Mouse (Mus musculus) hindbrain, embryonic 16.5 days (tissue): ENCODE data around the gene Fzd5. TPM values are rescaled to one million over a fixed set of nuclear protein-coding genes. Genes with fewer than 3 reads are reported as not detected.

Experiments used
- ATAC-seq: fragments of 200-750 bp; cut with Nextera tagmentation; 2 replicates; pipeline ENCODE4 v1.8.0; 2017; ENCODE audit warnings: moderate TSS enrichment, moderate library complexity
- H3K27ac ChIP-seq: fragments of 300-500 bp; sonication (generic); 2 replicates; pipeline ENCODE4 v1.5.1; 2014; ENCODE audit warnings: low read depth, mild to moderate bottlenecking, control low read depth, low read length, moderate library complexity
- H3K27me3 ChIP-seq: fragments of 300-500 bp; sonication (generic); replicated peaks from 2 replicates; pipeline ENCODE4 v1.6.1; 2014; ENCODE audit warnings: low read length; ENCODE audit not compliant: control insufficient read depth, insufficient read depth
- H3K36me3 ChIP-seq: fragments of 300-500 bp; sonication (generic); 2 replicates; pipeline ENCODE4 v1.6.1; 2014; ENCODE audit warnings: mild to moderate bottlenecking, low read length, moderate library complexity, mixed read lengths; ENCODE audit not compliant: control insufficient read depth, insufficient read depth
- H3K4me1 ChIP-seq: fragments of 300-500 bp; sonication (generic); 2 replicates; pipeline ENCODE4 v1.6.1; 2014; ENCODE audit warnings: low read depth, low read length; ENCODE audit not compliant: control insufficient read depth, insufficient read depth
- H3K4me2 ChIP-seq: fragments of 300-500 bp; sonication (generic); 2 replicates; pipeline ENCODE4 v1.6.1; 2014; ENCODE audit warnings: mild to moderate bottlenecking, low read length, control low read depth, moderate library complexity
- H3K4me3 ChIP-seq: fragments of 300-500 bp; sonication (generic); 2 replicates; pipeline ENCODE4 v1.5.1; 2014; ENCODE audit warnings: mild to moderate bottlenecking, low read length, control low read depth, moderate library complexity
- H3K9ac ChIP-seq: fragments of 300-500 bp; sonication (generic); 2 replicates; pipeline ENCODE4 v1.6.1; 2014; ENCODE audit warnings: low read depth, mild to moderate bottlenecking, control low read depth, low read length, moderate library complexity
- H3K9me3 ChIP-seq: fragments of 300-500 bp; sonication (generic); 2 replicates; pipeline ENCODE4 v1.6.1; 2014; ENCODE audit warnings: mild to moderate bottlenecking, low read length, moderate library complexity; ENCODE audit not compliant: control insufficient read depth
- WGBS: fragments of 180-500 bp; shearing (Covaris S2); extraction: QIAGEN DNeasy Blood & Tissue Kit; methylation state at CpG from one replicate; pipeline ENCODE4 v1.1.7; 2014; 5-methylcytosine and 5-hydroxymethylcytosine counted together
- polyA plus RNA-seq: library from polyadenylated mRNA; unstranded; fragments of >200 nt; fragmentation: Nextera tagmentation; extraction: Ambion mirVana; gene quantifications from 2 replicates; pipeline ENCODE4 v1.2.1, GENCODE M21; 2015

Fzd5 gene
- polyA plus RNA-seq, 1 experiment from 2014 or later = 0.21 TPM

GRCm38 (mm10) chr1:64755971-64756639 lies 18.6 kb upstream of the Fzd5 start:
- no peak overlapping the region for H3K4me2 ChIP-seq
- no peak overlapping the region for H3K4me3 ChIP-seq
- H3K9ac ChIP-seq = no peak overlapping the region
- H3K27me3 ChIP-seq = no peaks in the 10 kb centered on the region
- no peak for ATAC-seq
- WGBS = 70% methylated on average over 7 of the region's 7 CpGs
- no peaks in the 10 kb centered on the region for H3K4me1 ChIP-seq
- H3K9me3 ChIP-seq = no peaks in the 10 kb centered on the region
- no peak overlapping the region for H3K27ac ChIP-seq
- H3K36me3 ChIP-seq = no peaks in the 10 kb centered on the region

- Histone ChIP-seq H3K9me3 (no peaks in the 10 kb centered on the region), H3K27ac (no peak overlapping the region), H3K9ac (no peak overlapping the region), H3K36me3 (no peaks in the 10 kb centered on the region), H3K27me3 (no peaks in the 10 kb centered on the region), H3K4me2 (no peak overlapping the region), H3K4me3 (no peak overlapping the region), H3K4me1 (no peaks in the 10 kb centered on the region)
- no peak for ATAC-seq
- 91% methylated on average over 5 of the region's 5 CpGs for WGBS
These were observed 17.1 kb upstream of the Fzd5 start for GRCm38 (mm10) chr1:64754658-64755057.

DNA sequence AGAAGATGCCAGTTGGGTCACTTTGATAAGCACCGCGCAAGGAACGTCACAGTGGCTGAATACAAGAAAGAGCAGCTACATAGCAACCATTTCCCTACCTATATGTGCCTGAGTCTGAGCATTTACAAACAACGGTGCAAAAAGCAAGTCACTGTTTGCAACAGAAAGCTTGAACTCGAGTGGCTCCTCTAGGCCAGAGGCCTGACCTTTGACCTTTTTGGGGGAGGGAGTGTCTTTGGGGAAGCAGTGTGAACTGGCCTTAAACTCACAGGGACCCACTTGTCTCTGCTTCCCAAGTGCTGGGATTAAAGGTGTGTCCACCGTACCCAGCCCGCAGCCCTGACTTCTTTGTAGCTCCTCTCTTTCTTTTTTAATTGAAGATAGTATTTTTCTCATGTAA lies 16.1 kb upstream of the Fzd5 start:
- Histone ChIP-seq H3K27me3 (no peaks in the 10 kb centered on the region), H3K9me3 (no peaks in the 10 kb centered on the region), H3K9ac (no peak overlapping the region), H3K4me2 (no peak overlapping the region), H3K4me1 (no peaks in the 10 kb centered on the region), H3K27ac (no peak overlapping the region), H3K4me3 (no peak overlapping the region), H3K36me3 (no peaks in the 10 kb centered on the region)
- 81% methylated on average over 7 of the region's 7 CpGs for WGBS
- no peak for ATAC-seq

DNA sequence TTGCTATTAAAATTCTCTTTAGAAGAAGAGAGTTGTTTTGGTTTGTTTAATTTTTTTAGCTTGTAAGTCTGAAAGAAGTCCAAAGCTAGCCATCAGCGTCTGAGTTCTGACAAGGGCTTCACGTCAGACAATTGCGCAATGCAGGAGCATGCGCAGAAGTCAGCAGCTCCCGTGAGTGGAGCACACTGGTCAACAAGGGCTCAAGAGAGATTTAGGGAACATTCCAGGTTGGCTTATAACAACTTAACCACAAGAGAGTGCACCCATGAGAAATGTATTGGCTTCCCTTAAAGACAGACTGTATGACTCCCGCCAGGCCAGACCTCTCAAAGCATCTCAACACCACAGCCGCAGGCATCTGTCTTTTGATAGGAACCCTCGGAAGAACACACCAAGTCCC lies 15.6 kb upstream of the Fzd5 start:
- Histone ChIP-seq H3K36me3 (no peaks in the 10 kb centered on the region), H3K4me3 (no peak overlapping the region), H3K4me2 (no peak overlapping the region), H3K4me1 (no peaks in the 10 kb centered on the region), H3K27ac (no peak overlapping the region), H3K9me3 (no peaks in the 10 kb centered on the region), H3K9ac (no peak overlapping the region), H3K27me3 (no peaks in the 10 kb centered on the region)
- WGBS = 87% methylated on average over 8 of the region's 8 CpGs
- no peak for ATAC-seq

DNA sequence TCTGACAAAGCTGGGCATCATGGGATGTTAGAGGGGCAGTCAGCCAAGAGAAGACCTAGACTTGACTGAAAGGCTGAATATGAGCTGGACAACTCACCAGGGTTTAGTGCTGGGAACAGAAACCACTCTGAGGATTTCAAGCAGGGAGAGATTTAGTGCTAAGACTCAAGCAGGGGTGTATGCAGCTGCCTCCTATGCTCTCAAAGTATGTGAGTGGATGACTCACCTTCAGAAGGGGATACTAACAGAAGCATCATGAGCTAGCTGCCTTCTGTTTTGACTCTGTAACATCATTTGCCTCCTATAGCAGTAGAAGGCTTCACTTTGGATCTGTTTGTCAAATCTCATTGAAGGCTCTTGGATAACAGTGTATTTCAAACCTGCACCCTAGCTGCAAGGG lies 7.1 kb upstream of the Fzd5 start:
- ATAC-seq = no peak
- H3K27ac ChIP-seq = no peak overlapping the region
- H3K27me3 ChIP-seq = no peaks in the 10 kb centered on the region
- no peaks in the 10 kb centered on the region for H3K9me3 ChIP-seq
- H3K36me3 ChIP-seq = no peaks in the 10 kb centered on the region
- H3K4me2 ChIP-seq = no peak overlapping the region
- no peak overlapping the region for H3K9ac ChIP-seq
- H3K4me1 ChIP-seq = no peaks in the 10 kb centered on the region
- no peak overlapping the region for H3K4me3 ChIP-seq

DNA sequence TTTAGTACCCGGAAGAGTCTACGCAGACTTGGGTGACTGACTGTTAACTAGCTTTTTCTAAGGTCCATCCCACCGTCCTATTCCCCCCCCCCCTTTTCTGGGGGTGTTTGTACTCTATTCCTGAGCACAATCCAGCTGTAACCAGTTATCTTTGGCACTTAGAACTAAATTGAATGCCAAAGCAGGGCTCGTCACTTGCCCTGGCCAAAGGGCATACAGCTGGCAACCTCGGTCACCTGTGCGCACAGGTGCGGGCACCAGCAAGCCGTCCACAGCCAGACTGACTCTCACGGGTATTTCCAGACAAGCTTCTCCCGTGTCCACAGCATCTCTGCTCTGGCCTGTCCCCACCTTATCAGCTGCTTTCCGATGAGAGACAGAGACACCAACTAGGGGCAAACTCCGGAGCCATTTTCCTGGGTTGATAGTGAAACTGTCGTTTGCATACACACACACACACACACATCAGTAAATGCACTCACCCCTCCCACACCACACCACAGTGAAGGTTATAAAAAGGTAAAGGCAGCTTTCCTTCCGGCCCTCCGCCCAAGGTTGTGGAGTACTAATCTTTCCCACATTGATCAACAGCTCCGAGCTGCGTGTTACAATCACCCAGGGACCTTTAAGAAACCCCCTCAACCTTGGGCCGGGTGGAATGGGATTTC lies 5.3 kb upstream of the Fzd5 start:
- H3K36me3 ChIP-seq = no peaks in the 10 kb centered on the region
- no peaks in the 10 kb centered on the region for H3K9me3 ChIP-seq
- 91% methylated on average over 18 of the region's 18 CpGs for WGBS
- ATAC-seq = no peak
- H3K9ac ChIP-seq = no peak overlapping the region
- no peak overlapping the region for H3K27ac ChIP-seq
- no peak overlapping the region for H3K4me3 ChIP-seq
- H3K4me2 ChIP-seq = no peak overlapping the region
- H3K4me1 ChIP-seq = peaks cover 11% of the 10 kb centered on the region
- peaks cover 7% of the 10 kb centered on the region for H3K27me3 ChIP-seq

DNA sequence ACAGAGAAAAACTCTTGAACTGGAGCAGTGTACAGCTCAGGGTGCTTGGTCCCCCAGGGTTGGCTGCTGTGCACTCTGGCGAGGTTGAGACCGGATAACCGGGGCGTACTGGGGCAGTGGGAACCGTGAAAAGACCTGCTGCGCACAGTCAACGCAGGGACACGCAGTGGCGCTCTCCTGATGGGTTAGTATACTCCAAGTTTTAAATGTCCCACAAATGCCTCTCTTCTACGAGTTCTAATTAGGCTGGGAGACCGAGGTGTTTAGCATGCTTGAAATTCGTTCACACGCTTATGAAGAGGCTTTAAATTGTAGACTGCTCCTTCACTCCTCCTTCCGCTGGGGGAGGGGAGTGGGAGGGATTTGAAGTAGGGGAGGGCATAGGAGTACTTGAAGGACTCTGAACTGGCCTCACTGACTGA lies 1.1 kb upstream of the Fzd5 start:
- Histone ChIP-seq H3K4me3 (peak overlapping the region; percentile 66), H3K9ac (peak overlapping the region; percentile 27; the same call in 1 of the 2 replicates), H3K36me3 (no peaks in the 10 kb centered on the region), H3K4me1 (peaks cover 34% of the 10 kb centered on the region), H3K4me2 (peak overlapping the region; percentile 97), H3K27ac (no peak overlapping the region), H3K27me3 (peaks cover 34% of the 10 kb centered on the region), H3K9me3 (no peaks in the 10 kb centered on the region)
- 0% methylated on average over 14 of the region's 14 CpGs for WGBS
- no peak for ATAC-seq

DNA sequence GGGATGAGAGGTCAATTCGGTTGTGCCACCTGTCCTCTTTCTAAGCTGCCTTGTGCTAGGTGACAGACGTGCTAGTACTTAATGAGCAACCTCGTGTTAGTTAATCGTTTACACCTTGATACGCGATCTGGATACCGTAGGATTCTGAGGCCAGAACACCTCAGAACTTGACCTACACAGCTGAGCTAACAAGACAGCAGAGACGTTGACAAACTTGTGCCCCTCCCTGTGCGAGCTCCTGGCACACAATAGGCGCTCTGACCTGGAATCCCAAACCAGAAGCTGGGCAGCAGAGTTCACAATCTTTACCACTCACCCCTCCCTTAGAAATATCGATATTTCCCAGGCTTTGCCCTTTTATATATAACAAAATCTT lies 617 bp upstream of the Fzd5 start:
- Histone ChIP-seq H3K4me1 (peaks cover 34% of the 10 kb centered on the region), H3K4me3 (peak overlapping the region; percentile 66), H3K9ac (peak overlapping the region; percentile 62), H3K4me2 (peak overlapping the region; percentile 97), H3K9me3 (no peaks in the 10 kb centered on the region), H3K27me3 (peaks cover 36% of the 10 kb centered on the region), H3K27ac (no peak overlapping the region), H3K36me3 (no peaks in the 10 kb centered on the region)
- 0% methylated on average over 11 of the region's 11 CpGs for WGBS
- no peak for ATAC-seq

DNA sequence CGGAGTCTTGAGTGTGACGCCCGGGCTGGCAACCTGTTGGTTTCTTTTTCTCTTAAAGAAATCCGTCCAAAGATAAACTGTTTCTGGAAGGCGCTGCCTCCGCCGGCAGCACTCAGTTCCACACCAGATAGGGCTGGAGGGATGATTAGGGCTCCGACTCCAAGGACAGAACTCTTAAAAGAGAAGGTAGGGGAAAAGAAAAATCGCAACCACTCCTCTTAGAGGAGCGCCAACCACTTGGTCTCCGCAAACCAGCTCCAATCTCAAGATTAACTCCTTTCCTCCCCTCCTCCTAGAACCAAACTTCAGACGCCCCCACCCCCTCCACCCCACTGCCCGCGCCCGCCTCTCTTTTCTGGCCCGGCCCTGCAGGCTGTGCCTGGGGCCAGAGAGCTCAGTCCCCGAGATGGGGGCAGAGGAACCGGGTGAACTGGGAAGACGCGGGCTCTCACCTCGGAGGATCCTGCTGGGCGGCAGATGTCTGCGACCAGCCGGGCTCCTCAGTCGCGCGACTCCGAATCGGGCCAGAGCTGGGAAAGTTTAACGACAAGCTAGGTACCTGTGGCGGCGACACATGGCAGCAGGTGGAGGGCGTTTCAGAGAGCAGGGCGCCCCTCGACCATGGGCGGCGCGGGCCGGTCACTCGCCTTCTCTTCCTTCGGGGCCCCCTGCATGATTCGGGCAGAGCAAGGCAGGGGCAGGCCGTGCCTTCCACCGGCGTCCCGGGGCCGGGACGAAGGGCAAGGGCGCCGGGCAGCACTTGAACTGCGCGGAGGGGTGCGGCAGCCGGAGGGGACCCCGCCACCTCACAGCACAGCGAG lies 660 bp downstream of the Fzd5 start:
- WGBS = 0% methylated on average over 51 of the region's 56 CpGs
- H3K27me3 ChIP-seq = peaks cover 42% of the 10 kb centered on the region
- H3K4me2 ChIP-seq = peak overlapping the region; percentile 97
- peak; percentile 9 for ATAC-seq
- H3K27ac ChIP-seq = no peak overlapping the region
- no peaks in the 10 kb centered on the region for H3K9me3 ChIP-seq
- peak overlapping the region; percentile 62 for H3K9ac ChIP-seq
- no peaks in the 10 kb centered on the region for H3K36me3 ChIP-seq
- H3K4me1 ChIP-seq = peaks cover 34% of the 10 kb centered on the region
- H3K4me3 ChIP-seq = peak overlapping the region; percentile 66
